Mouse (Mus musculus) intestine, embryonic 14.5 days (tissue): ENCODE data around the gene Pepd. TPM values are rescaled to one million over a fixed set of nuclear protein-coding genes. Genes with fewer than 3 reads are reported as not detected.

Source experiments
- ATAC-seq: fragments of 200-750 bp; cut with Nextera tagmentation; replicated peaks from 2 replicates; pipeline ENCODE4 v1.8.0; 2017; ENCODE audit warnings: low read depth, moderate number of reproducible peaks, moderate TSS enrichment, moderate library complexity; ENCODE audit not compliant: low FRiP score, low TSS enrichment
- DNase-seq: peaks from one replicate; pipeline ENCODE4 v3.0.0-alpha.2; 2018; ENCODE audit warnings: low spot score
- H3K27ac ChIP-seq: fragments of 300-500 bp; sonication (generic); 2 replicates; pipeline ENCODE4 v1.5.1; 2014; ENCODE audit warnings: low read depth, mild to moderate bottlenecking, control low read depth
- H3K27me3 ChIP-seq: fragments of 300-500 bp; sonication (generic); replicated peaks from 2 replicates; pipeline ENCODE4 v1.6.1; 2014; ENCODE audit warnings: low read length, control low read depth; ENCODE audit not compliant: control insufficient read depth, insufficient read depth
- H3K36me3 ChIP-seq: fragments of 300-500 bp; sonication (generic); 2 replicates; pipeline ENCODE4 v1.6.1; 2014; ENCODE audit warnings: low read length, control low read depth; ENCODE audit not compliant: control insufficient read depth, insufficient read depth
- H3K4me1 ChIP-seq: fragments of 300-500 bp; sonication (generic); replicated peaks from 2 replicates; pipeline ENCODE4 v1.6.1; 2014; ENCODE audit warnings: low read length, control low read depth, mixed read lengths; ENCODE audit not compliant: control insufficient read depth, insufficient read depth
- H3K4me2 ChIP-seq: fragments of 300-500 bp; sonication (generic); 2 replicates; pipeline ENCODE4 v1.6.1; 2014; ENCODE audit warnings: low read length
- H3K4me3 ChIP-seq: fragments of 300-500 bp; sonication (generic); 2 replicates; pipeline ENCODE4 v1.5.1; 2014; ENCODE audit warnings: low read depth, low read length, control low read depth, mixed read lengths
- H3K9ac ChIP-seq: fragments of 300-500 bp; sonication (generic); 2 replicates; pipeline ENCODE4 v1.6.1; 2014; ENCODE audit warnings: mild to moderate bottlenecking, low read length
- H3K9me3 ChIP-seq: fragments of 300-500 bp; sonication (generic); 2 replicates; pipeline ENCODE4 v1.6.1; 2016; ENCODE audit warnings: low read length, control low read depth; ENCODE audit not compliant: control insufficient read depth
- WGBS: fragments of 180-500 bp; shearing (Covaris S2); extraction: QIAGEN DNeasy Blood & Tissue Kit; methylation state at CpG from one replicate; pipeline ENCODE4 v1.1.7; 2014; 5-methylcytosine and 5-hydroxymethylcytosine counted together
- polyA plus RNA-seq: library from polyadenylated mRNA; unstranded; fragments of >200 nt; fragmentation: Nextera tagmentation; extraction: Ambion mirVana; gene quantifications from 2 replicates; pipeline ENCODE4 v1.2.1, GENCODE M21; 2014

The Pepd gene
- polyA plus RNA-seq, 1 experiment from 2014 or later, result 80.3 TPM

DNA sequence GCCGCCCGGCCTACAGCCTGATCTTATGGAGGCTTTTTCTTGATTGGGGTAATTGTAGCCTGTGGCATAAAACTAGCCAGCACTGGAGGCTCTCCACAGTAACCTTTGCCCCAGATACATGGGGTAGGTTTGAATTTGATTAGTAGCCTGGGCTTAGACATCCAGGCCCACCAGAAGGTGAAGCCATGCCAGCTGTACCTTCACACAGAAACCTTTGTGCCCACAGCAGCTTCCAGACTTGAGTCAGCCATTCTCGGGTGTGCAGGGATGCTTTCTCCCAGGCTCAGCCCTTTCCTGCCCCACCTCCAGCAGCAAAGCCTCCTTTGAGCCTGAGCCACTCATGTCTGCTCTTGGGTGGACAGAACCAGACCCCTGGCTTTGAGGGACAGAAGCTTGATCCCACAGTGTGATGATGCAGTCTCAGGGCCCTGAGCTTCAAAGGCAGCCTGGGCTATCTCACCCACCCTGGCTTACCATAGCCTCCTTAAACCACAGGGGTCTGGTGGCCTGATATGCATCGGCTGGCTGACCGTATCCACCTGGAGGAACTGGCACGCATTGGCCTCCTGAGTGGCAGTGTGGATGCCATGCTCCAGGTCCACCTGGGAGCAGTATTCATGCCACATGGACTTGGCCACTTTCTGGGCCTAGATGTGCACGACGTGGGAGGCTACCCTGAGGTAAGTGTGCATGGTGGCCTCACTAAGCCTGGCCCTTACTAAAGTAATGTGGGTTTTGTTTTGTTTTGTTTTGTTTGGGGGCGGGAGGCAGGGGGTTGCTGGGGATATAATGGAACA, 128.2 kb downstream of the Pepd start:
- H3K27ac ChIP-seq, result no peak overlapping the region
- no peak for DNase-seq
- H3K9ac ChIP-seq, result no peak overlapping the region
- no peaks in the 10 kb centered on the region for H3K9me3 ChIP-seq
- peaks cover 4% of the 10 kb centered on the region; the same call in 1 of the 2 replicates for H3K4me1 ChIP-seq
- 90% methylated on average over 9 of the region's 9 CpGs for WGBS
- peaks cover 50% of the 10 kb centered on the region for H3K36me3 ChIP-seq
- no peak overlapping the region for H3K4me3 ChIP-seq
- H3K4me2 ChIP-seq, result no peak overlapping the region
- no peak for ATAC-seq
- no peaks in the 10 kb centered on the region for H3K27me3 ChIP-seq

DNA sequence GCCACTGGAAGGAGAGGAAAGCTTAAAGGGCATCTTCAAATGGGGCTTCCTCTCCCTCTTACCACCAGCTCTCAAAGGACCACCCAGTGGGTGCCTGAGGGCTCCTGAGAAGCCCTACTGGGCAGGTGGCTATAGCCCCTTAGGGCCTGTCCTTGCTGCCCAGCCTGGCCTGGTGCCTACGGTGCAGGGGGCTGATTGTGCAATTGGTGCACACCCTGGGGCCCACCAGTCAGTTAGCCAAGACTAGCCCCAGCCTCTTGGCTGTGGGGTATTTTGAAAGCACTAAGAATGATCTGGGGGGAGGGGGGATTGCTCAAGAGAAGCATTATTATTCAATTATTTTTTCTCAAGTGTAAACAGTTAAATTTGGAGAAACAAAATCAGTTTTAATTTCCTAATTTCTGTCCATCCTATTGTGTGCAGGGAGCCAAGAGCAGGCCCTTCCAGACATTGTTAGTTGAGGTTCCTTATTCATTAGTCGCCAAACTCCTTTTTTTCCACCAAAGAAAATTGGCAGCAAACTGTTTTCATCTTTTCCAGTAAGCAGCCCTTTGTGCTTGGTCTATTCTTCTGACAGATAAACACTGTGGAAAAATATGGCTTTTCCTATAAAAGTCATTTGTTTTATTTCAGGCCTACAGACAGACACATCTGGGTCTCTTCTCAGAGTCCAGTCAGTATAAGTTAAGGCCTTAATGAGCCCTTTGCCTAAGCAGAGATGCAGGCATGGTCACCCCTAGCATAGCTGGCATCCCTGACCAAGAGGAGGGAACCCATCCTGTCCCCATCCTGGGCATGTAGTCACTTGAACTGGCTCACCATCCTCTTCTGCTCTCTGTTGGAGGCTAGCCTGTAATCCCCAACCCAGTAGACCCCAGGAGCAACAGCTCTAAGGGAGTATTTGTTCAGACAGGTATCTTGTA, 129.4 kb downstream of the Pepd start:
- WGBS, result 85% methylated on average over 2 of the region's 2 CpGs
- Histone ChIP-seq H3K9me3 (no peaks in the 10 kb centered on the region), H3K9ac (no peak overlapping the region), H3K36me3 (peaks cover 62% of the 10 kb centered on the region), H3K4me2 (no peak overlapping the region), H3K4me3 (no peak overlapping the region), H3K27me3 (no peaks in the 10 kb centered on the region), H3K27ac (no peak overlapping the region), H3K4me1 (0 out of 2 replicates have a peak, but pooled peaks cover under 1% of the 10 kb centered on the region)
- DNase-seq (no peak), ATAC-seq (no peak)

DNA sequence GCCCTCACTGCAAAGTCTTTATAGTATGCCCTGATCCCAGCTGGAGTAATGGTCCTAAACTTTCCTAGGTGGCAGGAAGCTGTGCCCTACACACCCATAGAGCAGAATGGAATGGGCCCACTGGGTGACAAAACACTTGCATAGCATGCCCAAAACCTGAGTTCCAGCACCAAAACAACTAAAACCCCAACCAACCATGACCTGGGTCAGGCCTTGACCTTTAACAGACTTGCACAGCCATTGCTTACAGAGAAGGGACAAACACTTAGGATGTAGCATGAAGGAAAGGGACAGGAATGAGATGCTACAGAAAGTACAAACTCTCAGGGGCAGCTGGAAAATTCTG, 130.0 kb downstream of the Pepd start:
- H3K4me1 ChIP-seq, result no peaks in the 10 kb centered on the region
- no peak overlapping the region for H3K4me3 ChIP-seq
- no peak overlapping the region for H3K27ac ChIP-seq
- DNase-seq (no peak), ATAC-seq (no peak)
- H3K4me2 ChIP-seq, result no peak overlapping the region
- H3K27me3 ChIP-seq, result no peaks in the 10 kb centered on the region
- peaks cover 62% of the 10 kb centered on the region for H3K36me3 ChIP-seq
- no peak overlapping the region for H3K9ac ChIP-seq
- no peaks in the 10 kb centered on the region for H3K9me3 ChIP-seq

DNA sequence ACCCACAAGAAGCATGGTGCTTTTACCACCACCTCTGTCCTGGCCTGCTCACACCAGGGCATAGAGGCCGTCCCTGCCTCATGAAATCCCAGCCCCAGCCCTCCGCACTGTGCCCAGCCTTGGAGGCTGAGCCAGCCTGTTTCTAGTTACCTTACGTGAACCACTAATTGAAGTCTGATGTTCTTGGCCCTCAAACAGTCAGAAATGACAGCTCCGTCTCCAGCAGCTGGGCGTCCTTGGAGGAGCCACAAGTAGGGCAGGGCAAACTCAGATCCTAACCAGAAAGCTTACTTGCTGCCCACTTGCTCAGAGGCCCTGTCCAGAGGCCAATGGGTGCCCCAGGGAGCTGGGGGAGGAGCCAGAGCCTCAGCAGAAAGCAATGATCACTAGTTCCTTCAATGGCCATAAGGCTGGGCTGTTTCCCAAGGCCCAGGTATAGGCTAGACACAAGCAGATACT, 130.6 kb downstream of the Pepd start:
- ATAC-seq (0 out of 2 replicates have a peak, but pooled peaks have one; percentile 28), DNase-seq (no peak)
- no peaks in the 10 kb centered on the region for H3K9me3 ChIP-seq
- 92% methylated on average over 5 of the region's 5 CpGs for WGBS
- no peak overlapping the region for H3K9ac ChIP-seq
- no peaks in the 10 kb centered on the region for H3K27me3 ChIP-seq
- no peak overlapping the region for H3K4me2 ChIP-seq
- H3K4me1 ChIP-seq, result no peaks in the 10 kb centered on the region
- H3K36me3 ChIP-seq, result peaks cover 58% of the 10 kb centered on the region
- no peak overlapping the region for H3K4me3 ChIP-seq
- H3K27ac ChIP-seq, result no peak overlapping the region

DNA sequence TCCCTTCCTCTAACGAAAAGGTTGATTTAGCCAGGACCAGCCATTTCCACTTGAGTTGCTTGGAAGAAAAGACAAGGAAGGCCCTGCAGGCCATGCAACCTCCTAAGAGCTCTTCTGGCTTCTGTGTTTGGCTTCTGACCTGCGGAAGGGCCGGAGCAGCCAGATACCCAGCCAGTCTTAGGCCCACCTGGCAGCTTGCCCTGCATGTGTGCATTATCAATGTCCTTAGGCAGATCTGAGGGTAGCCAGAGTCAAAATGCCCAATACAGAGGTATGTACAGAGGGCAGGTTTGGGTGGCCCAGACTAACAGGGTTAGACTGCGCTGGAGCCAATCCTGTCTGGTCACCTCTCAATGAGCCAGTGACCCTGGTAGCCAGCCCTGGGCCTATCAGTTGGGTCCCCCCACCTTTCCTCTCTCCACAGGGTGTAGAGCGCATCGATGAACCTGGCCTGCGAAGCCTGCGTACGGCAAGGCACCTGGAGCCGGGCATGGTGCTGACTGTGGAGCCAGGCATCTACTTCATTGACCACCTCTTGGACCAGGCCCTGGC, 131.2 kb downstream of the Pepd start:
- Histone ChIP-seq H3K4me3 (no peak overlapping the region), H3K9me3 (no peaks in the 10 kb centered on the region), H3K27ac (no peak overlapping the region), H3K9ac (no peak overlapping the region), H3K4me1 (no peaks in the 10 kb centered on the region), H3K4me2 (no peak overlapping the region), H3K27me3 (no peaks in the 10 kb centered on the region), H3K36me3 (peaks cover 61% of the 10 kb centered on the region)
- no peak for ATAC-seq
- 94% methylated on average over 10 of the region's 10 CpGs for whole genome bisulfite sequencing
- DNase-seq, result no peak

DNA sequence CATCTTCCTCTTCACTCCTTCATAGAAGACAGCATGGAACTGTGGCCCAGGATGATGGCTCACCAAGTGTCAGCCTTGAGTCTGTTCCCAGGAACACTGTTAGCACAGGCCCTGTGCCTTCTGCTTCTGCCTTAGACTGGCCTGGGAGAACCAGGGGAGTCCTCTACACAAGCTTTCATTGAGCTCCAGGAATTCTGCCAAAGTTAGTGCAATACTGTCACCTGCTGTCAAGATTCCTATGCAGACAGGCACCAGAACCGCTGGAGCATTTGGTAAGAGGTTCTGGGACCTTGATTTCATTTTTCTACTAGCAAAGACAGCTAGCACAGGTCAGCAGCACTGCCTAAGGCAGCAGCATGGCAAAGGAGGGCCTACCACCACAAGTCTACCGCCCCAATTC, 132.5 kb downstream of the Pepd start:
- no peaks in the 10 kb centered on the region for H3K4me1 ChIP-seq
- H3K27ac ChIP-seq, result no peak overlapping the region
- no peaks in the 10 kb centered on the region for H3K27me3 ChIP-seq
- H3K9ac ChIP-seq, result no peak overlapping the region
- 83% methylated on average over 2 of the region's 2 CpGs for WGBS
- no peak overlapping the region for H3K4me2 ChIP-seq
- DNase-seq (no peak), ATAC-seq (no peak)
- H3K36me3 ChIP-seq, result peaks cover 71% of the 10 kb centered on the region
- H3K9me3 ChIP-seq, result no peaks in the 10 kb centered on the region
- no peak overlapping the region for H3K4me3 ChIP-seq

DNA sequence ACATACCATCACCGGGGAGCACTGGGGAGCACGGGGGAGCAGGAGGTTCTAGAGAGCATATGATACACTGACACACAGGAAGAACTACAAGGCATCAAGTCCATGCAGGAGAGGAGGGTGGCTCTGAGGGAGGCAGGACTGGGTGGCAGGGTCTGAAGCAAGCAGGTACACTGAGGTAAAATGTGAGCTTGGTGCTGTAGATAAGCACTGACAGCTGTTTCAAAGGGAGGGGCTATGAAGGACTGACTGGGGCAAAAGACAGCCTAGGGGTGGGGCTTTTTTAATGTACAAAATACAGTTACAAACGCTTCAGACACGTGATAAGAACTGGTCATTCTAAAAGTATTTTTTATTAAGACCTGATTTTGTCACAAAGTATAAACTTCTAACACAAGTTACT, 133.9 kb downstream of the Pepd start:
- H3K9ac ChIP-seq, result no peak overlapping the region
- no peak for ATAC-seq
- WGBS, result 89% methylated on average over 4 of the region's 4 CpGs
- DNase-seq, result no peak
- H3K36me3 ChIP-seq, result peaks cover 77% of the 10 kb centered on the region
- no peak overlapping the region for H3K4me3 ChIP-seq
- H3K4me1 ChIP-seq, result no peaks in the 10 kb centered on the region
- no peaks in the 10 kb centered on the region for H3K27me3 ChIP-seq
- H3K27ac ChIP-seq, result no peak overlapping the region
- no peak overlapping the region for H3K4me2 ChIP-seq
- no peaks in the 10 kb centered on the region for H3K9me3 ChIP-seq

DNA sequence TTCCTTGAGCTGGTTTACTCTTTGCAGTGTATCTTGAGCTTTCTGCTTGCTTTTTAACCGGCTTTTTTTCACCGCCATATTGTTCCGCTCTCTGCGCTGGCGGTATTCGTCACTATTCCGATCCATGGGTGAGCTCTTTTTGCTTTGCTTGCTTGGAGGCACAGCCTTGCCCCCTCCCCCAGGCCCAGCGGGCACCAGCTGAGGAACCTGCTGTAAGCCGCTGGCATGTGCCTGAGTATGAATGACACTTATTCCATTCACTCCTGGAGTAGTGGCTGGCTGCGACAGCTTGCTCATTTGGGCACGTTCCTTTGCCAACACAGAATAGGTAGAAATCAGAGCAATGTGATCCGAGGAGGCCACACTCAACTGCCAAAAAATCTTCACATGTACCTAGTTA, 138.4 kb downstream of the Pepd start:
- DNase-seq, result no peak
- no peaks in the 10 kb centered on the region for H3K9me3 ChIP-seq
- H3K9ac ChIP-seq, result no peak overlapping the region
- 94% methylated on average over 12 of the region's 12 CpGs for WGBS
- H3K4me1 ChIP-seq, result peaks cover 18% of the 10 kb centered on the region
- no peak for ATAC-seq
- H3K36me3 ChIP-seq, result peaks cover 39% of the 10 kb centered on the region
- no peak overlapping the region for H3K4me3 ChIP-seq
- no peak overlapping the region for H3K27ac ChIP-seq
- no peaks in the 10 kb centered on the region for H3K27me3 ChIP-seq
- no peak overlapping the region for H3K4me2 ChIP-seq
